30 mouse cellular contexts compared by ENCODE assay signal in genomic region chr4:139511557-139511956, GRCm38 (mm10).
"Had no signal": no experiment of that assay in that cellular context is flagged by ENCODE, and none has a peak within 500 bp of the region (broad histone marks: within the 10 kb centered on the region; RNA-seq: fewer than 3 reads in every experiment).

No protein-coding gene starts in this region.

- H3K27me3 ChIP-seq: limb, embryonic 12.5 days; limb, embryonic 13.5 days; limb, embryonic 15.5 days; liver, embryonic 12.5 days; liver, embryonic 13.5 days; liver, embryonic 15.5 days; lung, embryonic 15.5 days; midbrain, embryonic 12.5 days; midbrain, embryonic 13.5 days; midbrain, embryonic 15.5 days; neural tube, embryonic 12.5 days had no signal

- H3K4me2 ChIP-seq: limb, embryonic 12.5 days; limb, embryonic 13.5 days; limb, embryonic 15.5 days; liver, embryonic 12.5 days; liver, embryonic 13.5 days; liver, embryonic 15.5 days; lung, embryonic 14.5 days; lung, embryonic 15.5 days; midbrain, embryonic 11.5 days; midbrain, embryonic 12.5 days; midbrain, embryonic 13.5 days; midbrain, embryonic 15.5 days; neural tube, embryonic 12.5 days had no signal

- DNase-seq: left cerebral cortex, postnatal 4 days; liver, embryonic 13.5 days; lung, adult 18-20 months; lung, adult 2 months; lung, embryonic 14.5 days; lung, postnatal 10 days; lung, postnatal 14 days; lung, postnatal 36 days; lung, postnatal 4 days; midbrain, embryonic 14.5 days had no signal

- H3K4me3 ChIP-seq: left cerebral cortex, adult 2 months; limb, embryonic 10.5 days; limb, embryonic 12.5 days; limb, embryonic 13.5 days; limb, embryonic 15.5 days; liver, embryonic 12.5 days; liver, embryonic 13.5 days; liver, embryonic 15.5 days; lung, embryonic 15.5 days; megakaryocyte, embryonic 14.5 days; midbrain, embryonic 10.5 days; midbrain, embryonic 12.5 days; midbrain, embryonic 13.5 days; midbrain, embryonic 15.5 days; myocyte; neural tube, embryonic 12.5 days had no signal

- H3K9me3 ChIP-seq: limb, embryonic 10.5 days; limb, embryonic 12.5 days; limb, embryonic 13.5 days; limb, embryonic 15.5 days; liver, embryonic 12.5 days; liver, embryonic 13.5 days; liver, embryonic 15.5 days; lung, embryonic 15.5 days; midbrain, embryonic 10.5 days; midbrain, embryonic 12.5 days; midbrain, embryonic 13.5 days; midbrain, embryonic 15.5 days; neural tube, embryonic 12.5 days had no signal

- H3K4me1 ChIP-seq: limb, embryonic 13.5 days; limb, embryonic 15.5 days; lung, embryonic 15.5 days; midbrain, embryonic 12.5 days; midbrain, embryonic 13.5 days; midbrain, embryonic 15.5 days; neural tube, embryonic 12.5 days had no signal

- H3K9ac ChIP-seq: limb, embryonic 12.5 days; limb, embryonic 13.5 days; limb, embryonic 15.5 days; liver, embryonic 12.5 days; liver, embryonic 13.5 days; liver, embryonic 14.5 days; liver, embryonic 15.5 days; lung, embryonic 14.5 days; lung, embryonic 15.5 days; midbrain, embryonic 12.5 days; midbrain, embryonic 13.5 days; midbrain, embryonic 15.5 days; neural tube, embryonic 12.5 days had no signal

- ATAC-seq: liver, embryonic 12.5 days; lung, postnatal 0 days; midbrain, embryonic 13.5 days; midbrain, embryonic 15.5 days; midbrain, embryonic 16.5 days had no signal

- H3K36me3 ChIP-seq: limb, embryonic 10.5 days; limb, embryonic 12.5 days; limb, embryonic 13.5 days; limb, embryonic 15.5 days; liver, embryonic 12.5 days; liver, embryonic 13.5 days; liver, embryonic 15.5 days; lung, embryonic 15.5 days; midbrain, embryonic 10.5 days; midbrain, embryonic 12.5 days; midbrain, embryonic 13.5 days; midbrain, embryonic 15.5 days; neural tube, embryonic 12.5 days had no signal

- H3K27ac ChIP-seq: left cerebral cortex, adult 2 months; limb, embryonic 10.5 days; limb, embryonic 12.5 days; limb, embryonic 13.5 days; limb, embryonic 15.5 days; liver, embryonic 12.5 days; liver, embryonic 13.5 days; liver, embryonic 14.5 days; liver, embryonic 15.5 days; lung, embryonic 15.5 days; macrophage; midbrain, embryonic 10.5 days; midbrain, embryonic 12.5 days; midbrain, embryonic 13.5 days; midbrain, embryonic 15.5 days; neural tube, embryonic 12.5 days had no signal
